Mouse (Mus musculus): ENCODE results near the gene Slit3. TPM values are rescaled to one million over a fixed set of nuclear protein-coding genes. Genes with fewer than 3 reads are reported as not detected.

Gene Slit3
- total and polyA plus RNA-seq, 2 experiments from 2014 or later, result 6.7 to 23.7 TPM

GRCm38 (mm10) chr11:35582591-35582990 lies 461.6 kb downstream of the Slit3 start:
- DNase-seq (ENCODE audit: low spot score) (no peak), ATAC-seq (ENCODE audit: insufficient read depth, low read depth) (no peak)
- H3K9me3 ChIP-seq (replicated peaks; ENCODE audit: control insufficient read depth, low read length), result no peaks in the 10 kb centered on the region
- no peak overlapping the region for H3K4me3 ChIP-seq (ENCODE audit: low read depth, low read length)
- H3K27me3 ChIP-seq (ENCODE audit: control insufficient read depth, insufficient read depth, low read length), result no peaks in the 10 kb centered on the region
- H3K9ac ChIP-seq (replicated peaks; ENCODE audit: low read depth, low read length), result no peak overlapping the region
- H3K4me1 ChIP-seq (ENCODE audit: control insufficient read depth, insufficient read depth), result peaks cover 9% of the 10 kb centered on the region; the same call in 1 of the 2 replicates
- TF ChIP-seq CTCF (IDR thresholded peaks at IDR 0.05; ENCODE audit: low read depth) (no peak), EP300 (IDR thresholded peaks at IDR 0.05; ENCODE audit: low read depth) (no peak)
- H3K4me2 ChIP-seq (ENCODE audit: low read depth, low read length), result no peak overlapping the region
- H3K36me3 ChIP-seq (replicated peaks; ENCODE audit: control insufficient read depth, insufficient read depth, low read length), result no peaks in the 10 kb centered on the region
- WGBS, result 67% methylated on average over 5 of the region's 5 CpGs
- H3K27ac ChIP-seq (ENCODE audit: low read depth), result no peak overlapping the region

DNA sequence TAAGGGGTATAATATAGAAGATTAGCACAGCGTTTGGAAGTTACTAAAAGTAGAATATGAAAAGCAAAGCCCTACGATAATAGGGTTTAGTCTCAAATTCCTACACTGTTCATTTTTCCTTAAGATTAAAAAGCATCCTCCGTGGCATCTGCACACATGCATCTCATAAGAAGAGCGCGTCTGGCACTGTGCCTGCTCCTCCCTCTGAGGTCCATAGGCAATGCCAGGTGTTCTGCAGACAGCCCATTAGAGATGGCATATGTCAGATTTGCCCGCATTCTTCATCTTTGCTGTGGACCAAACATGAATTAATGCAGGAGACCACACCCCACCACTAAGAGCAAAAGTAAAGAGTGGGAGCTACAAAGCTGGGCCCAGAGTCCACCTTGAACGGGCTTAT lies 462.6 kb downstream of the Slit3 start:
- no peak for ATAC-seq (ENCODE audit: insufficient read depth, low read depth)
- TF ChIP-seq CTCF (IDR thresholded peaks at IDR 0.05; ENCODE audit: low read depth) (no peak), EP300 (IDR thresholded peaks at IDR 0.05; ENCODE audit: low read depth) (no peak)
- Histone ChIP-seq H3K27ac (ENCODE audit: low read depth) (no peak overlapping the region), H3K9ac (replicated peaks; ENCODE audit: low read depth, low read length) (no peak overlapping the region), H3K4me3 (ENCODE audit: low read depth, low read length) (no peak overlapping the region), H3K27me3 (ENCODE audit: control insufficient read depth, insufficient read depth, low read length) (no peaks in the 10 kb centered on the region), H3K36me3 (replicated peaks; ENCODE audit: control insufficient read depth, insufficient read depth, low read length) (no peaks in the 10 kb centered on the region), H3K9me3 (replicated peaks; ENCODE audit: control insufficient read depth, low read length) (no peaks in the 10 kb centered on the region), H3K4me1 (ENCODE audit: control insufficient read depth, insufficient read depth) (peaks cover 10% of the 10 kb centered on the region; the same call in 1 of the 2 replicates), H3K4me2 (ENCODE audit: low read depth, low read length) (no peak overlapping the region)
- WGBS, result 87% methylated on average over 7 of the region's 7 CpGs
- DNase-seq (ENCODE audit: low spot score), result no peak

DNA sequence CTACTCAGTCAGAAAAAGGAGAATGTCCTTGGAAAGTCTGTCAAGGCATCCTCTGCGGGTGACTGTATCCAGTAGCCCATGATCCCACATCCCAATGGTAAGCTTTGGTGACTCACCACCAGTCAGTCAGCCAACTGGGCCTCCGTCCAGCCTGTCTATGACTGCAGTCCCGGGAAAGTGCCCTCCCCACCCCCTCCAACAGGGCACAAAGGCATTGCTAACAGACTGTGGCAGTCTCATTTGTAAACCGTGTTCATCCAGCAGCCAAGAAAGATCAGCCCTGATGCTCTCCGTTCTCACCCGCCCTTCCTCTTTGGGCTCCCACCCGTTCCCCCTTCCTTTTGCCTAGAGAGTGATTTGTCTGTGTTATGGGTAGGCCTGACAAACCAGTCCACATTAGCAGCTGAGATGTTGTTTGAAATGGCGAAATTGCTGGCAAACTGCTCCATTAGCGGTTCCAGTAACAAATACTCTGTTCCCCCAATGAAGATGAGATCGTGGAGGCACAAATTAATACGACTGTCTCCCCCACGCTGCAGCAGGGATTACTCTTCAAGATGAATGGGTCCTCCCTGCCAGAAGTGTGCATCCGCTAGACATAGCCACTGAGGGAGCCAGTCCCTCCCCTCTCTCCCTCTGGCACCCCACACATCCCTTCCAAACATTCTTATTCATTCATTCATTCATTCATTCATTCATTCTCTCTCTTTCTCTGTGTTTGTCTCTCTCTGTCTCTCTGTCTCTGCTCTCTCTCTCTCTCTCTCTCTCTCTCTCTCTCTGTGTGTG lies 466.3 kb downstream of the Slit3 start:
- TF ChIP-seq CTCF (IDR thresholded peaks at IDR 0.05; ENCODE audit: low read depth) (no peak), EP300 (IDR thresholded peaks at IDR 0.05; ENCODE audit: low read depth) (no peak)
- H3K36me3 ChIP-seq (replicated peaks; ENCODE audit: control insufficient read depth, insufficient read depth, low read length), result no peaks in the 10 kb centered on the region
- 53% methylated on average over 13 of the region's 13 CpGs for WGBS

DNA sequence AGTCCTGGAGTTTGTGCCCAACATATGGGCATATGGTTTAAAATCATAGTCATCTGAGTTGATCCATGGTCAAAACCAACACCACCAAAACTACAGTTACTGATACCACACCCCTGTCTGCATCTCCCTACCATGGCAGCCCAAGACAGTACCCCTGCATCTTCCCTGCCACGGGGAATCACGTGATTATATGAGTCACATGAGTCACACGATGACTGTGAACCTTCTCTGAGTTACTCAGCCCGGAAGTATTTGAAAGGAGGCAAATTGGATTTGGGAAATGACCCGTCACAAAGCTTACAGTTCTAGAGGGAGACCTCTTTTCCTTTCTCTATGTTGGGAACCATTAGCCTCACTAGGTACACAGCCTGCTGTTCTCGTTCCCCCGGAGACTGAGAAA lies 468.9 kb downstream of the Slit3 start:
- H3K9ac ChIP-seq (replicated peaks; ENCODE audit: low read depth, low read length), result no peak overlapping the region
- no peak overlapping the region for H3K27ac ChIP-seq (ENCODE audit: low read depth)
- ATAC-seq (ENCODE audit: insufficient read depth, low read depth) (no peak), DNase-seq (ENCODE audit: low spot score) (no peak)
- TF ChIP-seq EP300 (IDR thresholded peaks at IDR 0.05; ENCODE audit: low read depth), result no peak
- no peak overlapping the region for H3K4me2 ChIP-seq (ENCODE audit: low read depth, low read length)
- no peaks in the 10 kb centered on the region for H3K9me3 ChIP-seq (replicated peaks; ENCODE audit: control insufficient read depth, low read length)
- H3K36me3 ChIP-seq (replicated peaks; ENCODE audit: control insufficient read depth, insufficient read depth, low read length), result no peaks in the 10 kb centered on the region
- WGBS, result 77% methylated on average over 7 of the region's 7 CpGs
- H3K4me3 ChIP-seq (ENCODE audit: low read depth, low read length), result no peak overlapping the region
- peaks cover 10% of the 10 kb centered on the region; the same call in 1 of the 2 replicates for H3K4me1 ChIP-seq (ENCODE audit: control insufficient read depth, insufficient read depth)
- H3K27me3 ChIP-seq (ENCODE audit: control insufficient read depth, insufficient read depth, low read length), result no peaks in the 10 kb centered on the region

More for the DNA sequence above, 466.3 kb downstream of the Slit3 start:
- Histone ChIP-seq H3K9ac (replicated peaks; ENCODE audit: low read depth, low read length) (no peak overlapping the region), H3K9me3 (replicated peaks; ENCODE audit: control insufficient read depth, low read length) (no peaks in the 10 kb centered on the region), H3K4me1 (ENCODE audit: control insufficient read depth, insufficient read depth) (peaks cover 10% of the 10 kb centered on the region; the same call in 1 of the 2 replicates), H3K4me3 (ENCODE audit: low read depth, low read length) (no peak overlapping the region), H3K27me3 (ENCODE audit: control insufficient read depth, insufficient read depth, low read length) (no peaks in the 10 kb centered on the region), H3K4me2 (ENCODE audit: low read depth, low read length) (no peak overlapping the region), H3K27ac (ENCODE audit: low read depth) (0 out of 2 replicates have a peak overlapping the region, but pooled peaks have one; percentile 4)
- ATAC-seq (ENCODE audit: insufficient read depth, low read depth) (peak; percentile 89), DNase-seq (ENCODE audit: low spot score) (peak; percentile 72)

DNA sequence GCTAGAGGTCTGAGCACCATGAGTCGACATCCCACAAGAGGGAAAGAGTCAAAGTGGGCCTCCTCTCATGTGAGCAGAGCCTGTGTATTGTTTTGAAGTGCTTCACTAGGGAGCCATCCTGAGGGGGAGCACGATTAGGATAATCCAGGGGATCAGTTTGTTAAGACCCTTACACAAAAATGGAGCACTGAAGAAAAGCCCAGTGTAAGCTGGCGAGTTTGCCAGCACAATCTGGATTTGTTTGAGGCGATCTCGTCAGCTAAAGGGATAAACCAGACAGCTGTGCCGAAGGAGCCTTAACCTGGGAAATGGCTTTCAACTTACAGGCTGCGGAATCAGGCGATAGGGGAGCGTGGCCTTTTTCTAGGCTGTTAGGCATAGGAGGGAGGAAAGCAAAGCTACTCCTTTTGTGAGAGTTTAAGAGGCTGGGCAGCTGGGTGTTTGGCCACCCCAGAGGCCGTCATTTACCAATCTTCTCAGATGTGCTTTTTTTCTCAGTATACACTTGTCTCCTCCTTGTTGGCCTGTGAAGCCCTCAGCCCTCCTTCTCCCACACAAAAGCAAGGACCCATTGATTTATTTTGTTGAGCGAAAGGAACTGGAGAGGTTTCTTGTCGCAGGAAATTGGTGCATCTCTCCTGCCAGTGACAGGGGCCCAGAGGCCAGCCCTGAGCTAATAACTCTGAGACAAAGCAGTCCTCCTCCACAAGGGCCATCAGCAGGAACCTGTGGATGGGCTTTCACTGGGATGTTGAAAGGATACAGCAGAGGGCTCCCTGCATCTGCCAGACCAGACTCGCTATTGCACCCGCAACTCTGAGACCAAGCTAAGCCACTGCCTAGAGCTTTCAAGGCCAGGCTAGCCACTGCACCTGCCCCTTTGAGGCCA lies 472.4 kb downstream of the Slit3 start:
- Histone ChIP-seq H3K36me3 (replicated peaks; ENCODE audit: control insufficient read depth, insufficient read depth, low read length) (no peaks in the 10 kb centered on the region), H3K4me3 (ENCODE audit: low read depth, low read length) (no peak overlapping the region), H3K4me2 (ENCODE audit: low read depth, low read length) (no peak overlapping the region), H3K27me3 (ENCODE audit: control insufficient read depth, insufficient read depth, low read length) (no peaks in the 10 kb centered on the region), H3K27ac (ENCODE audit: low read depth) (no peak overlapping the region), H3K9ac (replicated peaks; ENCODE audit: low read depth, low read length) (no peak overlapping the region), H3K4me1 (ENCODE audit: control insufficient read depth, insufficient read depth) (no peaks in the 10 kb centered on the region), H3K9me3 (replicated peaks; ENCODE audit: control insufficient read depth, low read length) (no peaks in the 10 kb centered on the region)
- WGBS, result 83% methylated on average over 14 of the region's 14 CpGs
- TF ChIP-seq EP300 (IDR thresholded peaks at IDR 0.05; ENCODE audit: low read depth), result no peak
- TF ChIP-seq CTCF (IDR thresholded peaks at IDR 0.05; ENCODE audit: low read depth), result no peak
- no peak for ATAC-seq (ENCODE audit: insufficient read depth, low read depth)
- no peak for DNase-seq (ENCODE audit: low spot score)
